Mouse (Mus musculus) bone marrow, adult 2 months (tissue): Measurements from ENCODE around the gene Nop58.

Source experiments
- CTCF ChIP-seq: fragments of 200-500 bp; IDR thresholded peaks from 2 replicates; pipeline ENCODE4 v1.5.1; 2011; ENCODE audit warnings: low read length, control low read depth; ENCODE audit not compliant: control insufficient read depth, insufficient read depth
- POLR2A ChIP-seq: fragments of 200-500 bp; IDR thresholded peaks from 2 replicates; pipeline ENCODE4 v1.6.1; 2011; ENCODE audit warnings: low read depth, mild to moderate bottlenecking, control low read depth, low read length, borderline replicate concordance; ENCODE audit not compliant: control insufficient read depth

- TF ChIP-seq CTCF (no peak), POLR2A (no peak)
Observed at GRCm38 (mm10) chr1:59730106-59730505, 45.3 kb downstream of the Nop58 start.
